Mouse (Mus musculus) kidney, postnatal 25 days (tissue): Measurements from ENCODE around the gene Wnt2.

Experiments
- DNase-seq, 2 experiments: peaks; one replicate each; pipeline ENCODE4 v3.0.0; 2021; ENCODE audit warnings: mixed read lengths in 2 of 2

Gene Wnt2

GRCm38 (mm10) chr6:17977165-17977564, 53.2 kb downstream of the Wnt2 start:
- DNase-seq: no peak

- no peak for DNase-seq
These were observed 56.0 kb downstream of the Wnt2 start for GRCm38 (mm10) chr6:17974416-17974815.

- DNase-seq: no peak
These were observed 59.0 kb downstream of the Wnt2 start for GRCm38 (mm10) chr6:17971393-17971792.

GRCm38 (mm10) chr6:17969815-17970214, 60.6 kb downstream of the Wnt2 start:
- no peak for DNase-seq

- no peak for DNase-seq
These were observed 61.8 kb downstream of the Wnt2 start for GRCm38 (mm10) chr6:17968467-17969144.

GRCm38 (mm10) chr6:17963455-17963854, 66.9 kb downstream of the Wnt2 start:
- no peak for DNase-seq

- no peak for DNase-seq
These were observed 78.6 kb downstream of the Wnt2 start for GRCm38 (mm10) chr6:17951779-17952178.

- DNase-seq: no peak
These were observed 81.3 kb downstream of the Wnt2 start for GRCm38 (mm10) chr6:17949103-17949502.

- no peak for DNase-seq
These were observed 83.1 kb downstream of the Wnt2 start for GRCm38 (mm10) chr6:17947130-17947831.

- DNase-seq: no peak
These were observed 83.9 kb downstream of the Wnt2 start for GRCm38 (mm10) chr6:17946456-17946855.

GRCm38 (mm10) chr6:17943877-17944617, 86.3 kb downstream of the Wnt2 start:
- no peak for DNase-seq

- DNase-seq: no peak
These were observed 88.0 kb downstream of the Wnt2 start for GRCm38 (mm10) chr6:17942344-17942743.

- DNase-seq: no peak
These were observed 88.5 kb downstream of the Wnt2 start for GRCm38 (mm10) chr6:17941916-17942315.
